Mouse (Mus musculus) intestine, postnatal 0 days (tissue): ENCODE results near the gene Haus6. TPM values are rescaled to one million over a fixed set of nuclear protein-coding genes. Genes with fewer than 3 reads are reported as not detected.

Experiments
- ATAC-seq: fragments of 200-750 bp; cut with Nextera tagmentation; 2 replicates; pipeline ENCODE4 v1.8.0; 2017; ENCODE audit warnings: mild to moderate bottlenecking, moderate TSS enrichment, moderate library complexity
- H3K27ac ChIP-seq: fragments of 300-500 bp; sonication (generic); 2 replicates; pipeline ENCODE4 v1.5.1; 2014; ENCODE audit warnings: mild to moderate bottlenecking, low read depth, low read length, moderate library complexity
- H3K27me3 ChIP-seq: fragments of 300-500 bp; sonication (generic); replicated peaks from 2 replicates; pipeline ENCODE4 v1.6.1; 2014; ENCODE audit warnings: low read length, mixed read lengths; ENCODE audit not compliant: control insufficient read depth, insufficient read depth
- H3K36me3 ChIP-seq: fragments of 300-500 bp; sonication (generic); 2 replicates; pipeline ENCODE4 v1.6.1; 2014; ENCODE audit warnings: mild to moderate bottlenecking, moderate library complexity; ENCODE audit not compliant: control insufficient read depth, insufficient read depth
- H3K4me1 ChIP-seq: fragments of 300-500 bp; sonication (generic); replicated peaks from 2 replicates; pipeline ENCODE4 v1.6.1; 2014; ENCODE audit warnings: antibody characterized with exemption, low read length, mixed read lengths; ENCODE audit not compliant: control insufficient read depth, insufficient read depth
- H3K4me2 ChIP-seq: fragments of 300-500 bp; sonication (generic); replicated peaks from 2 replicates; pipeline ENCODE4 v1.6.1; 2014; ENCODE audit warnings: low read depth, mild to moderate bottlenecking, moderate library complexity
- H3K4me3 ChIP-seq: fragments of 300-500 bp; sonication (generic); 2 replicates; pipeline ENCODE4 v1.5.1; 2014; ENCODE audit warnings: low read depth, low read length
- H3K9ac ChIP-seq: fragments of 300-500 bp; sonication (generic); 2 replicates; pipeline ENCODE4 v1.6.1; 2014; ENCODE audit warnings: mild to moderate bottlenecking, low read depth, low read length
- H3K9me3 ChIP-seq: fragments of 300-500 bp; sonication (generic); 2 replicates; pipeline ENCODE4 v1.6.1; 2016; ENCODE audit warnings: mixed run types; ENCODE audit not compliant: control insufficient read depth
- CTCF ChIP-seq: sonication (generic); IDR thresholded peaks from 2 replicates; pipeline ENCODE4 v1.5.1; 2016; ENCODE audit warnings: low read depth, mild to moderate bottlenecking, control low read depth, antibody characterized with exemption, moderate library complexity
- WGBS: fragments of 180-500 bp; shearing (Covaris S2); extraction: QIAGEN DNeasy Blood & Tissue Kit; methylation state at CpG from one replicate; pipeline ENCODE4 v1.1.7; 2014; 5-methylcytosine and 5-hydroxymethylcytosine counted together
- polyA plus RNA-seq: library from polyadenylated mRNA; unstranded; fragments of >200 nt; fragmentation: Nextera tagmentation; extraction: Ambion mirVana; gene quantifications from 2 replicates; pipeline ENCODE4 v1.2.1, GENCODE M21; 2015

The Haus6 gene
- polyA plus RNA-seq, 1 experiment from 2014 or later = 3.1 TPM

GRCm38 (mm10) chr4:86591304-86591703 lies 20.6 kb downstream of the Haus6 start:
- 100% methylated on average over 2 of the region's 2 CpGs for WGBS
- no peak overlapping the region for H3K9ac ChIP-seq
- no peaks in the 10 kb centered on the region for H3K9me3 ChIP-seq
- no peak overlapping the region for H3K4me3 ChIP-seq
- ATAC-seq = no peak
- H3K27ac ChIP-seq = no peak overlapping the region
- peaks cover 13% of the 10 kb centered on the region for H3K36me3 ChIP-seq
- no peaks in the 10 kb centered on the region for H3K4me1 ChIP-seq
- TF ChIP-seq CTCF = no peak
- H3K4me2 ChIP-seq = no peak overlapping the region
- H3K27me3 ChIP-seq = no peaks in the 10 kb centered on the region

GRCm38 (mm10) chr4:86588236-86588635 lies 23.6 kb downstream of the Haus6 start:
- no peak overlapping the region for H3K4me2 ChIP-seq
- no peak overlapping the region for H3K9ac ChIP-seq
- H3K27me3 ChIP-seq = no peaks in the 10 kb centered on the region
- TF ChIP-seq CTCF = peak; percentile 49
- ATAC-seq = no peak
- no peaks in the 10 kb centered on the region for H3K9me3 ChIP-seq
- H3K4me3 ChIP-seq = no peak overlapping the region
- peaks cover 24% of the 10 kb centered on the region for H3K36me3 ChIP-seq
- WGBS = 88% methylated on average over 3 of the region's 3 CpGs
- H3K27ac ChIP-seq = no peak overlapping the region
- no peaks in the 10 kb centered on the region for H3K4me1 ChIP-seq

- H3K9ac ChIP-seq = no peak overlapping the region
- H3K36me3 ChIP-seq = peaks cover 26% of the 10 kb centered on the region
- H3K9me3 ChIP-seq = no peaks in the 10 kb centered on the region
- H3K4me3 ChIP-seq = no peak overlapping the region
- no peaks in the 10 kb centered on the region for H3K27me3 ChIP-seq
- no peak for ATAC-seq
- TF ChIP-seq CTCF = no peak
- 80% methylated on average over 3 of the region's 3 CpGs for WGBS
- H3K4me1 ChIP-seq = no peaks in the 10 kb centered on the region
- no peak overlapping the region for H3K4me2 ChIP-seq
- no peak overlapping the region for H3K27ac ChIP-seq
These were observed 31.3 kb downstream of the Haus6 start for GRCm38 (mm10) chr4:86580591-86580990.

- no peak overlapping the region for H3K4me2 ChIP-seq
- no peak overlapping the region for H3K27ac ChIP-seq
- peaks cover 20% of the 10 kb centered on the region for H3K36me3 ChIP-seq
- no peak for ATAC-seq
- no peaks in the 10 kb centered on the region for H3K9me3 ChIP-seq
- 62% methylated on average over 4 of the region's 4 CpGs for WGBS
- H3K9ac ChIP-seq = no peak overlapping the region
- no peaks in the 10 kb centered on the region for H3K4me1 ChIP-seq
- no peaks in the 10 kb centered on the region for H3K27me3 ChIP-seq
- TF ChIP-seq CTCF = no peak
- H3K4me3 ChIP-seq = no peak overlapping the region
These were observed 31.8 kb downstream of the Haus6 start for GRCm38 (mm10) chr4:86580056-86580455.

GRCm38 (mm10) chr4:86576630-86577225 lies 35.1 kb downstream of the Haus6 start:
- Histone ChIP-seq H3K4me3 (peak overlapping the region; percentile 81), H3K9me3 (no peaks in the 10 kb centered on the region), H3K4me1 (no peaks in the 10 kb centered on the region), H3K4me2 (peak overlapping the region; percentile 83), H3K27me3 (no peaks in the 10 kb centered on the region), H3K36me3 (no peaks in the 10 kb centered on the region; the same call in none of the 2 replicates), H3K27ac (no peak overlapping the region), H3K9ac (peak overlapping the region; percentile 92)
- ATAC-seq = no peak
- TF ChIP-seq CTCF = no peak
- WGBS = 5% methylated on average over 11 of the region's 11 CpGs

GRCm38 (mm10) chr4:86576120-86576541 lies 35.7 kb downstream of the Haus6 start:
- no peak for ATAC-seq
- Histone ChIP-seq H3K27me3 (no peaks in the 10 kb centered on the region), H3K4me3 (peak overlapping the region; percentile 81), H3K4me1 (no peaks in the 10 kb centered on the region), H3K4me2 (peak overlapping the region; percentile 83), H3K27ac (peak overlapping the region; percentile 95), H3K9ac (peak overlapping the region; percentile 92), H3K36me3 (no peaks in the 10 kb centered on the region; the same call in none of the 2 replicates), H3K9me3 (no peaks in the 10 kb centered on the region)
- WGBS = under 1% methylated on average over 20 of the region's 20 CpGs
- TF ChIP-seq CTCF = no peak
